ENCODE assay signal across 25 mouse cellular contexts in genomic region chr2:83256811-83257321, GRCm38 (mm10).
DNase-seq lines count a peak whose midpoint lies in the region; ATAC-seq and TF ChIP-seq lines count a peak whose summit lies in the region.
"Had no signal": no experiment of that assay in that cellular context is flagged by ENCODE, and none has a peak within 500 bp of the region (broad histone marks: within the 10 kb centered on the region; RNA-seq: fewer than 3 reads in every experiment).

No protein-coding gene starts in this region.

- H3K27ac ChIP-seq in forebrain, postnatal 0 days (ENCODE audit: low read depth, low read length) = no peak overlapping the region
- H3K27ac ChIP-seq in forebrain, embryonic 11.5 days (ENCODE audit: low read depth, low read length) = no peak overlapping the region
- H3K27ac ChIP-seq in limb, embryonic 13.5 days = no peak overlapping the region
- H3K27ac ChIP-seq: forebrain, embryonic 12.5 days; heart, embryonic 13.5 days; kidney, embryonic 15.5 days; liver, embryonic 13.5 days; midbrain, embryonic 10.5 days; neural tube, embryonic 12.5 days had no signal

- no peak for TF ChIP-seq CTCF in forebrain, postnatal 0 days (IDR thresholded peaks at IDR 0.05; ENCODE audit: low read depth)
- TF ChIP-seq CTCF in brain, embryonic 14.5 days (IDR thresholded peaks at IDR 0.05; ENCODE audit: borderline replicate concordance, extremely low read depth, insufficient read depth, insufficient read length) = no peak

- no peak overlapping the region for H3K4me3 ChIP-seq in forebrain, postnatal 0 days (ENCODE audit: low read depth, low read length)
- H3K4me3 ChIP-seq in forebrain, embryonic 11.5 days (ENCODE audit: low read depth, low read length) = no peak overlapping the region
- H3K4me3 ChIP-seq in limb, embryonic 13.5 days = no peak overlapping the region
- H3K4me3 ChIP-seq: erythroblast, embryonic 14.5 days; forebrain, embryonic 12.5 days; heart, embryonic 13.5 days; kidney, embryonic 15.5 days; liver, embryonic 13.5 days; midbrain, embryonic 10.5 days; myocyte; neural tube, embryonic 12.5 days had no signal

- no peak for TF ChIP-seq POLR2A in brain, embryonic 14.5 days (IDR thresholded peaks at IDR 0.05; ENCODE audit: borderline replicate concordance, extremely low read depth, insufficient read depth, insufficient read length, poor library complexity, severe bottlenecking)

- DNase-seq in forebrain, postnatal 0 days = peak; percentile 2
- no peak for DNase-seq in forebrain, embryonic 11.5 days (ENCODE audit: low spot score)
- DNase-seq in kidney, adult 9 months = peak; percentile 16
- no peak for DNase-seq in kidney, postnatal 4 days
- peak; percentile 50 for DNase-seq in brain, embryonic 14.5 days (ENCODE audit: low read depth)
- DNase-seq: adrenal gland, postnatal 14 days; cerebellum, adult 18-20 months; gastrocnemius, postnatal 10 days; heart, postnatal 10 days; liver, embryonic 13.5 days; thymus, adult 2 months; thymus, postnatal 36 days had no signal

- H3K27me3 ChIP-seq in forebrain, postnatal 0 days (ENCODE audit: insufficient read depth, low read length) = no peaks in the 10 kb centered on the region
- no peaks in the 10 kb centered on the region for H3K27me3 ChIP-seq in forebrain, embryonic 11.5 days (ENCODE audit: control insufficient read depth, insufficient read depth, low read length)
- no peaks in the 10 kb centered on the region for H3K27me3 ChIP-seq in limb, embryonic 13.5 days
- H3K27me3 ChIP-seq: forebrain, embryonic 12.5 days; heart, embryonic 13.5 days; kidney, embryonic 15.5 days; liver, embryonic 13.5 days; neural tube, embryonic 12.5 days had no signal

- no peaks in the 10 kb centered on the region for H3K9me3 ChIP-seq in forebrain, postnatal 0 days (ENCODE audit: low read length)
- H3K9me3 ChIP-seq in forebrain, embryonic 11.5 days (ENCODE audit: control insufficient read depth, low read length) = no peaks in the 10 kb centered on the region
- no peaks in the 10 kb centered on the region for H3K9me3 ChIP-seq in limb, embryonic 13.5 days
- H3K9me3 ChIP-seq: forebrain, embryonic 12.5 days; heart, embryonic 13.5 days; kidney, embryonic 15.5 days; liver, embryonic 13.5 days; midbrain, embryonic 10.5 days; neural tube, embryonic 12.5 days had no signal

- H3K36me3 ChIP-seq in forebrain, postnatal 0 days (ENCODE audit: insufficient read depth) = no peaks in the 10 kb centered on the region
- H3K36me3 ChIP-seq in forebrain, embryonic 11.5 days (ENCODE audit: control insufficient read depth, insufficient read depth, low read length) = no peaks in the 10 kb centered on the region
- H3K36me3 ChIP-seq in limb, embryonic 13.5 days = no peaks in the 10 kb centered on the region
- H3K36me3 ChIP-seq: forebrain, embryonic 12.5 days; heart, embryonic 13.5 days; kidney, embryonic 15.5 days; liver, embryonic 13.5 days; midbrain, embryonic 10.5 days; neural tube, embryonic 12.5 days had no signal

- ATAC-seq in forebrain, postnatal 0 days = no peak
- no peak for ATAC-seq in forebrain, embryonic 11.5 days (replicated peaks; ENCODE audit: low FRiP score)
- ATAC-seq in limb, embryonic 13.5 days (ENCODE audit: low FRiP score, low read depth) = peak; percentile 68; the same call in 1 of the 2 replicates
- no peak for ATAC-seq in megakaryocyte-erythroid progenitor cell, adult 5-6 weeks (replicated peaks; ENCODE audit: low FRiP score, low TSS enrichment, poor library complexity, severe bottlenecking)
- ATAC-seq: CD4-positive, CD25-positive, alpha-beta regulatory T cell, adult 4 months; intestine, embryonic 16.5 days; lung, postnatal 0 days; midbrain, embryonic 16.5 days had no signal

- WGBS in forebrain, postnatal 0 days = 37% methylated on average over 2 of the region's 2 CpGs
- WGBS in forebrain, embryonic 11.5 days = 75% methylated on average over 2 of the region's 2 CpGs
- 20% methylated on average over 2 of the region's 2 CpGs for WGBS in limb, embryonic 13.5 days

- no peak overlapping the region for H3K4me2 ChIP-seq in forebrain, postnatal 0 days (ENCODE audit: low read depth)
- H3K4me2 ChIP-seq in forebrain, embryonic 11.5 days (ENCODE audit: low read depth, low read length, severe bottlenecking) = no peak overlapping the region
- H3K4me2 ChIP-seq in limb, embryonic 13.5 days (replicated peaks) = no peak overlapping the region
- H3K4me2 ChIP-seq: forebrain, embryonic 12.5 days; heart, embryonic 13.5 days; kidney, embryonic 15.5 days; liver, embryonic 13.5 days; neural tube, embryonic 12.5 days had no signal

- no peaks in the 10 kb centered on the region for H3K4me1 ChIP-seq in forebrain, postnatal 0 days (ENCODE audit: insufficient read depth)
- H3K4me1 ChIP-seq in forebrain, embryonic 11.5 days (replicated peaks; ENCODE audit: control insufficient read depth, insufficient read depth, low read length) = no peaks in the 10 kb centered on the region
- no peaks in the 10 kb centered on the region for H3K4me1 ChIP-seq in limb, embryonic 13.5 days
- H3K4me1 ChIP-seq: forebrain, embryonic 12.5 days; heart, embryonic 13.5 days; kidney, embryonic 15.5 days; liver, embryonic 13.5 days; midbrain, embryonic 10.5 days; neural tube, embryonic 12.5 days had no signal

- no peak overlapping the region for H3K9ac ChIP-seq in forebrain, postnatal 0 days
- no peak overlapping the region for H3K9ac ChIP-seq in forebrain, embryonic 11.5 days (ENCODE audit: low read length)
- H3K9ac ChIP-seq in limb, embryonic 13.5 days = no peak overlapping the region
- H3K9ac ChIP-seq: forebrain, embryonic 12.5 days; heart, embryonic 13.5 days; kidney, embryonic 15.5 days; liver, embryonic 13.5 days; neural tube, embryonic 12.5 days had no signal

Comparison
In these comparisons a context has a peak if more than half of its experiments do, and no peak if none do; other contexts are left out.
1. DNase-seq: peak in forebrain, postnatal 0 days (single experiment), kidney, adult 9 months (single experiment) and brain, embryonic 14.5 days (single experiment); none in forebrain, embryonic 11.5 days (single experiment) and kidney, postnatal 4 days (0 of 2).